Mouse (Mus musculus): ENCODE data around the gene Gm34653. TPM values are rescaled to one million over a fixed set of nuclear protein-coding genes. Genes with fewer than 3 reads are reported as not detected.

Gm34653 gene
- polyA plus RNA-seq, 1 experiment: not detected

- no peaks in the 10 kb centered on the region for H3K79me2 ChIP-seq (ENCODE audit: control insufficient read depth, insufficient read depth)
- no peak overlapping the region for H3K4me3 ChIP-seq
- TF ChIP-seq MAX (IDR thresholded peaks at IDR 0.05; ENCODE audit: low read depth) (no peak), MYOD1 (IDR thresholded peaks at IDR 0.05; ENCODE audit: control insufficient read depth in 1 of 3, insufficient read length in 2 of 3, low read depth in 2 of 3) (no peak)
- no peaks in the 10 kb centered on the region for H3K27me3 ChIP-seq (ENCODE audit: control insufficient read depth, insufficient read depth, insufficient read length)
- H3K36me3 ChIP-seq (ENCODE audit: control insufficient read depth, insufficient read depth): peaks cover 23% of the 10 kb centered on the region
- no peak overlapping the region for H3K4me2 ChIP-seq (ENCODE audit: low read depth)
- H3ac ChIP-seq (ENCODE audit: control insufficient read depth, insufficient read length): no peak overlapping the region
Observed at GRCm38 (mm10) chr2:34794511-34794910, 38.3 kb upstream of the Gm34653 start.

GRCm38 (mm10) chr2:34795426-34795825 is 37.4 kb upstream of the Gm34653 start:
- Histone ChIP-seq H3K27me3 (ENCODE audit: control insufficient read depth, insufficient read depth, insufficient read length) (no peaks in the 10 kb centered on the region), H3K4me2 (ENCODE audit: low read depth) (no peak overlapping the region), H3K36me3 (ENCODE audit: control insufficient read depth, insufficient read depth) (peaks cover 16% of the 10 kb centered on the region), H3ac (ENCODE audit: control insufficient read depth, insufficient read length) (no peak overlapping the region), H3K79me2 (ENCODE audit: control insufficient read depth, insufficient read depth) (no peaks in the 10 kb centered on the region), H3K4me3 (no peak overlapping the region)
- TF ChIP-seq MYOG (IDR thresholded peaks at IDR 0.05; ENCODE audit: control insufficient read depth in 1 of 3, insufficient read depth in 1 of 3, insufficient read length in 2 of 3, low read depth in 2 of 3): no peak
- no peak for TF ChIP-seq MYOD1 (IDR thresholded peaks at IDR 0.05; ENCODE audit: control insufficient read depth in 1 of 3, insufficient read length in 2 of 3, low read depth in 2 of 3)
- TF ChIP-seq TCF12 (IDR thresholded peaks at IDR 0.05; ENCODE audit: insufficient read depth, poor library complexity, severe bottlenecking): no peak

- Histone ChIP-seq H3K36me3 (ENCODE audit: control insufficient read depth, insufficient read depth) (peaks cover 5% of the 10 kb centered on the region), H3K27me3 (ENCODE audit: control insufficient read depth, insufficient read depth, insufficient read length) (no peaks in the 10 kb centered on the region), H3ac (ENCODE audit: control insufficient read depth, insufficient read length) (peak within 1 kb of the TSS; percentile 13), H3K79me2 (ENCODE audit: control insufficient read depth, insufficient read depth) (peaks cover 20% of the 10 kb centered on the region), H3K4me2 (ENCODE audit: low read depth) (peak within 1 kb of the TSS; percentile 93), H3K4me3 (peak within 1 kb of the TSS; percentile 85)
- TF ChIP-seq POLR2AphosphoS2 (IDR thresholded peaks at IDR 0.05; ENCODE audit: insufficient read length, low read depth) (peak; percentile 36), E2F4 (IDR thresholded peaks at IDR 0.05; ENCODE audit: insufficient read depth) (no peak), MAX (IDR thresholded peaks at IDR 0.05; ENCODE audit: low read depth) (no peak), CEBPB (IDR thresholded peaks at IDR 0.05; ENCODE audit: insufficient read depth, poor library complexity, severe bottlenecking) (no peak), POLR2A (IDR thresholded peaks at IDR 0.05; ENCODE audit: insufficient read length, low read depth) (peak; percentile 65), MYOD1 (IDR thresholded peaks at IDR 0.05; ENCODE audit: control insufficient read depth in 1 of 3, insufficient read length in 2 of 3, low read depth in 2 of 3) (no peak), SRF (IDR thresholded peaks at IDR 0.05; ENCODE audit: control insufficient read depth, insufficient read length, low read depth) (no peak)
Observed at GRCm38 (mm10) chr2:34799357-34800256, 33.2 kb upstream of the Gm34653 start, which contains the start of gene Rabepk. TSS of gene Rabepk (minus strand) at chr2:34799912.

GRCm38 (mm10) chr2:34800371-34800770 is 32.4 kb upstream of the Gm34653 start:
- Histone ChIP-seq H3K4me2 (ENCODE audit: low read depth) (peak overlapping the region; percentile 93), H3K79me2 (ENCODE audit: control insufficient read depth, insufficient read depth) (peaks cover 28% of the 10 kb centered on the region), H3ac (ENCODE audit: control insufficient read depth, insufficient read length) (peak overlapping the region; percentile 13), H3K36me3 (ENCODE audit: control insufficient read depth, insufficient read depth) (no peaks in the 10 kb centered on the region), H3K27me3 (ENCODE audit: control insufficient read depth, insufficient read depth, insufficient read length) (no peaks in the 10 kb centered on the region), H3K4me3 (peak overlapping the region; percentile 85)
- TF ChIP-seq SRF (IDR thresholded peaks at IDR 0.05; ENCODE audit: control insufficient read depth, insufficient read length, low read depth) (no peak), POLR2A (IDR thresholded peaks at IDR 0.05; ENCODE audit: insufficient read length, low read depth) (no peak), REST (IDR thresholded peaks at IDR 0.05; ENCODE audit: insufficient read depth, insufficient read length) (no peak), USF1 (IDR thresholded peaks at IDR 0.05; ENCODE audit: low read depth) (no peak), TCF3 (IDR thresholded peaks at IDR 0.05; ENCODE audit: insufficient read length, low read depth) (no peak), MYOD1 (IDR thresholded peaks at IDR 0.05; ENCODE audit: control insufficient read depth in 1 of 3, insufficient read length in 2 of 3, low read depth in 2 of 3) (no peak), E2F4 (IDR thresholded peaks at IDR 0.05; ENCODE audit: insufficient read depth) (no peak), TCF12 (IDR thresholded peaks at IDR 0.05; ENCODE audit: insufficient read depth, poor library complexity, severe bottlenecking) (no peak), MYOG (IDR thresholded peaks at IDR 0.05; ENCODE audit: control insufficient read depth in 1 of 3, insufficient read depth in 1 of 3, insufficient read length in 2 of 3, low read depth in 2 of 3) (no peak), POLR2AphosphoS2 (IDR thresholded peaks at IDR 0.05; ENCODE audit: insufficient read length, low read depth) (no peak), CEBPB (IDR thresholded peaks at IDR 0.05; ENCODE audit: insufficient read depth, poor library complexity, severe bottlenecking) (no peak), MAX (IDR thresholded peaks at IDR 0.05; ENCODE audit: low read depth) (no peak)

Measured in myocyte (in vitro differentiated cells).